Mouse (Mus musculus) ES-Bruce4 (cell line): ENCODE results near the gene Astn2. TPM values are rescaled to one million over a fixed set of nuclear protein-coding genes. Genes with fewer than 3 reads are reported as not detected.

Source experiments
- H3K27ac ChIP-seq: 2 replicates; pipeline ENCODE4 v1.5.1; 2012; ENCODE audit warnings: low read length, inconsistent platforms; ENCODE audit not compliant: insufficient read depth
- H3K27me3 ChIP-seq: 2 replicates; pipeline ENCODE4 v1.6.1; 2012; ENCODE audit warnings: mild to moderate bottlenecking, low read length, inconsistent platforms; ENCODE audit not compliant: control insufficient read depth, poor library complexity, insufficient read depth, severe bottlenecking
- H3K36me3 ChIP-seq: 2 replicates; pipeline ENCODE4 v1.6.1; 2012; ENCODE audit warnings: inconsistent platforms, mild to moderate bottlenecking, low read length, moderate library complexity; ENCODE audit not compliant: control insufficient read depth, poor library complexity, insufficient read depth, severe bottlenecking
- H3K4me1 ChIP-seq: one replicate; pipeline ENCODE4 v1.8.1; 2011; ENCODE audit warnings: low read length; ENCODE audit not compliant: control insufficient read depth, insufficient read depth
- H3K4me3 ChIP-seq: 2 replicates; pipeline ENCODE4 v1.5.1; 2011; ENCODE audit warnings: low read depth, mild to moderate bottlenecking, low read length
- H3K9ac ChIP-seq: 2 replicates; pipeline ENCODE4 v1.6.1; 2012; ENCODE audit warnings: low read depth, mild to moderate bottlenecking, inconsistent platforms; ENCODE audit not compliant: poor library complexity, severe bottlenecking
- H3K9me3 ChIP-seq: replicated peaks from 2 replicates; pipeline ENCODE4 v1.6.1; 2012; ENCODE audit warnings: mild to moderate bottlenecking, low read length, inconsistent platforms; ENCODE audit not compliant: control insufficient read depth, poor library complexity, insufficient read depth, severe bottlenecking
- CTCF ChIP-seq: IDR thresholded peaks from one replicate; pipeline ENCODE4 v1.8.1; 2011; ENCODE audit warnings: low read depth, low read length
- EP300 ChIP-seq: IDR thresholded peaks from 2 replicates; pipeline ENCODE4 v1.6.1; 2011; ENCODE audit warnings: low read depth, low read length; ENCODE audit not compliant: insufficient read depth
- POLR2A ChIP-seq: IDR thresholded peaks from one replicate; pipeline ENCODE4 v1.8.1; 2011; ENCODE audit warnings: low read length; ENCODE audit not compliant: insufficient read depth
- polyA plus RNA-seq: library from polyadenylated mRNA; stranded (reverse); fragments of >200 nt; gene quantifications from 2 replicates; pipeline ENCODE4 v1.2.4, GENCODE M21; 2011; ENCODE audit warnings: low read depth; ENCODE audit not compliant: missing spikeins, insufficient read depth, insufficient read length

Gene Astn2
- polyA plus RNA-seq, 1 experiment = not detected

GRCm38 (mm10) chr4:65379461-65379860 lies 1025.0 kb downstream of the Astn2 start:
- Histone ChIP-seq H3K36me3 (no peaks in the 10 kb centered on the region), H3K4me1 (no peaks in the 10 kb centered on the region), H3K9ac (no peak overlapping the region), H3K27me3 (no peaks in the 10 kb centered on the region), H3K4me3 (no peak overlapping the region), H3K9me3 (no peaks in the 10 kb centered on the region), H3K27ac (no peak overlapping the region)
- TF ChIP-seq POLR2A = no peak
- TF ChIP-seq CTCF = no peak
- no peak for TF ChIP-seq EP300

GRCm38 (mm10) chr4:65376571-65376970 lies 1027.8 kb downstream of the Astn2 start:
- TF ChIP-seq CTCF = no peak
- no peak for TF ChIP-seq EP300
- TF ChIP-seq POLR2A = no peak
- Histone ChIP-seq H3K9ac (no peak overlapping the region), H3K9me3 (no peaks in the 10 kb centered on the region), H3K36me3 (no peaks in the 10 kb centered on the region), H3K27ac (no peak overlapping the region), H3K4me3 (no peak overlapping the region), H3K4me1 (no peaks in the 10 kb centered on the region), H3K27me3 (no peaks in the 10 kb centered on the region)

- no peaks in the 10 kb centered on the region for H3K4me1 ChIP-seq
- no peaks in the 10 kb centered on the region for H3K36me3 ChIP-seq
- H3K27ac ChIP-seq = no peak overlapping the region
- no peaks in the 10 kb centered on the region for H3K27me3 ChIP-seq
- H3K9me3 ChIP-seq = no peaks in the 10 kb centered on the region
- H3K9ac ChIP-seq = no peak overlapping the region
- H3K4me3 ChIP-seq = no peak overlapping the region
- TF ChIP-seq POLR2A = no peak
Measured at GRCm38 (mm10) chr4:65373841-65374240, 1030.6 kb downstream of the Astn2 start.

GRCm38 (mm10) chr4:65372731-65373130 lies 1031.7 kb downstream of the Astn2 start:
- no peaks in the 10 kb centered on the region for H3K4me1 ChIP-seq
- no peak for TF ChIP-seq CTCF
- no peak for TF ChIP-seq EP300
- no peak for TF ChIP-seq POLR2A

GRCm38 (mm10) chr4:65367135-65367534 lies 1037.3 kb downstream of the Astn2 start:
- H3K36me3 ChIP-seq = no peaks in the 10 kb centered on the region
- H3K27ac ChIP-seq = no peak overlapping the region
- H3K4me1 ChIP-seq = no peaks in the 10 kb centered on the region
- H3K4me3 ChIP-seq = no peak overlapping the region
- TF ChIP-seq POLR2A (no peak), EP300 (no peak), CTCF (no peak)
- no peak overlapping the region for H3K9ac ChIP-seq
- no peaks in the 10 kb centered on the region for H3K9me3 ChIP-seq
- H3K27me3 ChIP-seq = no peaks in the 10 kb centered on the region

More at GRCm38 (mm10) chr4:65372731-65373130, 1031.7 kb downstream of the Astn2 start:
- Histone ChIP-seq H3K4me3 (no peak overlapping the region), H3K27ac (no peak overlapping the region), H3K27me3 (no peaks in the 10 kb centered on the region), H3K9ac (no peak overlapping the region), H3K9me3 (no peaks in the 10 kb centered on the region), H3K36me3 (no peaks in the 10 kb centered on the region)

GRCm38 (mm10) chr4:65354580-65354979 lies 1049.8 kb downstream of the Astn2 start:
- Histone ChIP-seq H3K9ac (no peak overlapping the region), H3K27ac (no peak overlapping the region), H3K36me3 (no peaks in the 10 kb centered on the region), H3K4me1 (no peaks in the 10 kb centered on the region), H3K4me3 (no peak overlapping the region), H3K9me3 (no peaks in the 10 kb centered on the region), H3K27me3 (no peaks in the 10 kb centered on the region)
- no peak for TF ChIP-seq CTCF
- TF ChIP-seq EP300 = no peak
- no peak for TF ChIP-seq POLR2A
